Mouse (Mus musculus) CH12.LX (cell line): Measurements from ENCODE around the gene Styx. TPM values are rescaled to one million over a fixed set of nuclear protein-coding genes. Genes with fewer than 3 reads are reported as not detected.

Experiments used
- DNase-seq: peaks from one replicate; pipeline ENCODE4 v3.0.0-alpha.2; 2013; ENCODE audit errors: extremely low read depth
- H3K27ac ChIP-seq: 2 replicates; pipeline ENCODE4 v1.5.1; 2012; ENCODE audit warnings: low read depth, mild to moderate bottlenecking, control low read depth, moderate library complexity; ENCODE audit not compliant: insufficient read depth
- H3K27me3 ChIP-seq: replicated peaks from 2 replicates; pipeline ENCODE3; 2012; ENCODE audit warnings: inconsistent platforms
- H3K36me3 ChIP-seq, 2 experiments: replicated peaks in 1 of 2; 2 replicates each; pipeline versions ENCODE3 to v1.6.1; 2012; ENCODE audit warnings: inconsistent platforms in 1 of 2, low read length in 1 of 2, mild to moderate bottlenecking in 1 of 2, mixed read lengths in 1 of 2, moderate library complexity in 1 of 2; ENCODE audit not compliant: control insufficient read depth in 1 of 2, insufficient read depth in 1 of 2
- H3K4me1 ChIP-seq, 2 experiments: 2 replicates each; pipeline ENCODE4 v1.6.1; 2012; ENCODE audit warnings: inconsistent platforms in 1 of 2, moderate library complexity in 1 of 2; ENCODE audit not compliant: insufficient read depth in 2 of 2, control insufficient read depth in 1 of 2
- H3K4me2 ChIP-seq: 2 replicates; pipeline ENCODE4 v1.6.1; 2012; ENCODE audit warnings: low read depth, mild to moderate bottlenecking, control low read depth; ENCODE audit not compliant: poor library complexity, insufficient read depth, severe bottlenecking
- H3K4me3 ChIP-seq, 3 experiments: fragments of 150-350 bp in 1 of 3; sonication (generic) in 1 of 3; replicated peaks in 1 of 3; 2 replicates each; pipeline versions ENCODE3 to v1.5.1; 2011 to 2012; ENCODE audit warnings: low read depth in 2 of 3, low read length in 2 of 3, mild to moderate bottlenecking in 2 of 3, moderate library complexity in 2 of 3, control low read depth in 1 of 3, improper control_type of control experiment in 1 of 3, inconsistent platforms in 1 of 3, mixed read lengths in 1 of 3; ENCODE audit not compliant: poor library complexity in 1 of 3
- H3K79me2 ChIP-seq: replicated peaks from 2 replicates; pipeline ENCODE4 v1.6.1; 2012; ENCODE audit warnings: mild to moderate bottlenecking, moderate library complexity; ENCODE audit not compliant: control insufficient read depth, poor library complexity, insufficient read depth, severe bottlenecking; ENCODE audit errors: extremely low read depth
- H3K9ac ChIP-seq: 2 replicates; pipeline ENCODE4 v1.6.1; 2012; ENCODE audit warnings: low read depth, mild to moderate bottlenecking, control low read depth, moderate library complexity; ENCODE audit not compliant: insufficient read depth
- H3K9me3 ChIP-seq: replicated peaks from 2 replicates; pipeline ENCODE3; 2012; ENCODE audit warnings: low read length, inconsistent platforms, mixed read lengths
- CHD1 ChIP-seq: IDR thresholded peaks from 2 replicates; pipeline ENCODE4 v1.6.1; 2012; ENCODE audit warnings: low read depth, low read length, improper control_type of control experiment, inconsistent platforms
- CHD2 ChIP-seq: IDR thresholded peaks from 2 replicates; pipeline ENCODE4 v1.6.1; 2011; ENCODE audit warnings: low read length, improper control_type of control experiment
- E2F4 ChIP-seq: IDR thresholded peaks from 2 replicates; pipeline ENCODE4 v1.6.1; 2011; ENCODE audit warnings: low read depth, low read length, improper control_type of control experiment; ENCODE audit not compliant: insufficient replicate concordance
- EP300 ChIP-seq: IDR thresholded peaks from 2 replicates; pipeline ENCODE4 v1.6.1; 2011; ENCODE audit warnings: low read length, improper control_type of control experiment
- ETS1 ChIP-seq: conservative IDR thresholded peaks from 2 replicates; pipeline ENCODE4 v1.6.1; 2012; ENCODE audit warnings: low read depth, mild to moderate bottlenecking, inconsistent platforms, low read length, improper control_type of control experiment, moderate library complexity
- HCFC1 ChIP-seq: IDR thresholded peaks from 2 replicates; pipeline ENCODE4 v1.6.1; 2012; ENCODE audit warnings: low read depth, mild to moderate bottlenecking, inconsistent platforms, low read length, improper control_type of control experiment
- IRF4 ChIP-seq: IDR thresholded peaks from 2 replicates; pipeline ENCODE4 v1.6.1; 2014; ENCODE audit warnings: low read depth, mild to moderate bottlenecking, inconsistent platforms, low read length, improper control_type of control experiment
- JUND ChIP-seq: conservative IDR thresholded peaks from 2 replicates; pipeline ENCODE4 v1.6.1; 2011; ENCODE audit warnings: low read depth, low read length, improper control_type of control experiment
- MAX ChIP-seq: IDR thresholded peaks from 2 replicates; pipeline ENCODE4 v1.6.1; 2011; ENCODE audit warnings: low read length, improper control_type of control experiment
- MAZ ChIP-seq: IDR thresholded peaks from 2 replicates; pipeline ENCODE4 v1.6.1; 2012; ENCODE audit warnings: low read depth, mild to moderate bottlenecking, inconsistent platforms, low read length, improper control_type of control experiment, moderate library complexity
- MEF2A ChIP-seq: IDR thresholded peaks from 2 replicates; pipeline ENCODE4 v1.6.1; 2014; ENCODE audit warnings: low read depth, mild to moderate bottlenecking, inconsistent platforms, low read length, improper control_type of control experiment, borderline replicate concordance
- MXI1 ChIP-seq: IDR thresholded peaks from 2 replicates; pipeline ENCODE4 v1.6.1; 2011; ENCODE audit warnings: mild to moderate bottlenecking, low read depth, low read length, improper control_type of control experiment
- MYC ChIP-seq: IDR thresholded peaks from 2 replicates; pipeline ENCODE4 v1.6.1; 2011; ENCODE audit warnings: low read depth, mild to moderate bottlenecking, improper control_type of control experiment, low read length
- NRF1 ChIP-seq: IDR thresholded peaks from 2 replicates; pipeline ENCODE4 v1.6.1; 2014; ENCODE audit warnings: low read depth, mild to moderate bottlenecking, inconsistent platforms, low read length, improper control_type of control experiment, moderate library complexity
- PAX5 ChIP-seq: IDR thresholded peaks from 2 replicates; pipeline ENCODE4 v1.6.1; 2012; ENCODE audit warnings: low read length, inconsistent platforms, mixed read lengths
- POLR2AphosphoS2 ChIP-seq: IDR thresholded peaks from 2 replicates; pipeline ENCODE4 v1.6.1; 2011; ENCODE audit warnings: low read depth, low read length, improper control_type of control experiment
- RAD21 ChIP-seq: IDR thresholded peaks from 2 replicates; pipeline ENCODE4 v1.6.1; 2011; ENCODE audit warnings: low read depth, mild to moderate bottlenecking, low read length, improper control_type of control experiment, moderate library complexity
- RCOR1 ChIP-seq: conservative IDR thresholded peaks from 2 replicates; pipeline ENCODE4 v1.6.1; 2012; ENCODE audit warnings: low read depth, mild to moderate bottlenecking, inconsistent platforms, low read length, improper control_type of control experiment
- SMC3 ChIP-seq: IDR thresholded peaks from 2 replicates; pipeline ENCODE4 v1.6.1; 2011; ENCODE audit warnings: low read depth, low read length, improper control_type of control experiment
- TBP ChIP-seq: conservative IDR thresholded peaks from 2 replicates; pipeline ENCODE4 v1.6.1; 2011; ENCODE audit warnings: low read depth, low read length, improper control_type of control experiment
- TCF12 ChIP-seq: IDR thresholded peaks from 2 replicates; pipeline ENCODE4 v1.6.1; 2014; ENCODE audit warnings: low read depth, mild to moderate bottlenecking, inconsistent platforms, low read length, improper control_type of control experiment
- ZKSCAN1 ChIP-seq: IDR thresholded peaks from 2 replicates; pipeline ENCODE4 v1.6.1; 2012; ENCODE audit warnings: low read depth, inconsistent platforms, low read length, improper control_type of control experiment, borderline replicate concordance
- ZMIZ1 ChIP-seq: IDR thresholded peaks from 2 replicates; pipeline ENCODE4 v1.6.1; 2012; ENCODE audit warnings: low read depth, mild to moderate bottlenecking, inconsistent platforms, low read length, improper control_type of control experiment
- ZNF384 ChIP-seq: IDR thresholded peaks from 2 replicates; pipeline ENCODE4 v1.6.1; 2012; ENCODE audit warnings: low read depth, low read length, improper control_type of control experiment, inconsistent platforms
- dilution Hi-C: fragments of 300-500 bp; cut with MboI; formaldehyde crosslinking; loops from 2 replicates; pipeline ENCODE4 v1.14.3; 2020; ENCODE audit warnings: low sequenced_read_pairs; ENCODE audit not compliant: extremely low pct_unique_long_range_greater_than_20kb, extremely low pct_ligation_motif_present
- in situ Hi-C: fragments of 300-500 bp; cut with MboI; formaldehyde crosslinking; loops from 3 replicates; pipeline ENCODE4 v1.14.3; 2019; ENCODE audit warnings: low sequenced_read_pairs, low pct_ligation_motif_present, low pct_unique_long_range_greater_than_20kb, mixed read lengths
- polyA plus RNA-seq: library from polyadenylated mRNA; unstranded; fragments of >175 nt; gene quantifications from 2 replicates; pipeline ENCODE4 v1.2.1, GENCODE M21; 2012; ENCODE audit warnings: low read depth; ENCODE audit not compliant: insufficient read length
- total RNA-seq, 2 experiments: library from RNA; depleted of rRNA; stranded (reverse); fragments of 300-350 nt in 1 of 2; fragments of >200 nt in 1 of 2; gene quantifications; 2 replicates each; pipeline ENCODE4 v1.2.3; 2012 to 2014

Gene Styx
- total and polyA plus RNA-seq, 3 experiments, result 15.7 to 41.2 (median 21.8) TPM

GRCm38 (mm10) chr14:45416265-45416664 lies 65.4 kb downstream of the Styx start:
- no peak for DNase-seq
- no peaks in the 10 kb centered on the region for H3K79me2 ChIP-seq
- H3K27ac ChIP-seq, result no peak overlapping the region
- TF ChIP-seq IRF4 (no peak), CHD2 (no peak), SMC3 (no peak), MAZ (no peak), NRF1 (no peak), MXI1 (no peak), ZMIZ1 (no peak), RCOR1 (no peak), POLR2AphosphoS2 (no peak), ETS1 (no peak), JUND (no peak), ZKSCAN1 (no peak), E2F4 (no peak)
- TF ChIP-seq, all 38 proteins: peak for 0
- Histone ChIP-seq H3K27me3 (no peaks in the 10 kb centered on the region), H3K4me2 (no peak overlapping the region), H3K36me3 (no peaks in the 10 kb centered on the region), H3K9me3 (no peaks in the 10 kb centered on the region), H3K4me3 (no peak overlapping the region), H3K9ac (no peak overlapping the region), H3K4me1 (no peaks in the 10 kb centered on the region; a peak in 1 of 4 replicates)
- dilution Hi-C loops (no loop called here), in situ Hi-C loops (loop anchor here (10.0 kb wide), 1 partner anchor 359 kb away; no protein-coding TSS in a partner anchor)

- dilution Hi-C loops (no loop called here), in situ Hi-C loops (loop anchor here (10.0 kb wide), 1 partner anchor 356 kb away; no protein-coding TSS in a partner anchor)
- no peaks in the 10 kb centered on the region for H3K79me2 ChIP-seq
These were observed 67.7 kb downstream of the Styx start for GRCm38 (mm10) chr14:45418553-45418952.

More at GRCm38 (mm10) chr14:45418553-45418952, 67.7 kb downstream of the Styx start:
- H3K9ac ChIP-seq, result no peak overlapping the region
- no peaks in the 10 kb centered on the region for H3K36me3 ChIP-seq
- peaks cover 0 to 3% of the 10 kb centered on the region in 2 experiments; a peak in 1 of 4 replicates for H3K4me1 ChIP-seq
- no peak for DNase-seq
- no peak overlapping the region for H3K27ac ChIP-seq
- TF ChIP-seq MXI1 (no peak), IRF4 (no peak), RAD21 (no peak), MEF2A (no peak), ZNF384 (no peak), PAX5 (no peak), EP300 (no peak), MYC (no peak), SMC3 (no peak), HCFC1 (no peak), POLR2AphosphoS2 (no peak), CHD2 (no peak), NRF1 (no peak), E2F4 (no peak), CHD1 (no peak), TCF12 (no peak), MAX (no peak), TBP (no peak)
- H3K4me2 ChIP-seq, result no peak overlapping the region
- no peaks in the 10 kb centered on the region for H3K9me3 ChIP-seq
- no peaks in the 10 kb centered on the region for H3K27me3 ChIP-seq
- H3K4me3 ChIP-seq, result no peak overlapping the region
